Mouse (Mus musculus) limb, embryonic 10.5 days (tissue): Measurements from ENCODE around the gene Rabggta. TPM values are rescaled to one million over a fixed set of nuclear protein-coding genes. Genes with fewer than 3 reads are reported as not detected.

Experiments
- DNase-seq: peaks from one replicate; pipeline ENCODE4 v3.0.0-alpha.2; 2017; ENCODE audit warnings: low spot score
- H3K27ac ChIP-seq: fragments of 300-500 bp; sonication (generic); 2 replicates; pipeline ENCODE4 v1.5.1; 2016; ENCODE audit warnings: mild to moderate bottlenecking
- H3K27me3 ChIP-seq: fragments of 300-500 bp; sonication (generic); 2 replicates; pipeline ENCODE4 v1.6.1; 2016; ENCODE audit warnings: low read depth, mild to moderate bottlenecking; ENCODE audit not compliant: poor library complexity, severe bottlenecking
- H3K36me3 ChIP-seq: fragments of 300-500 bp; sonication (generic); 2 replicates; pipeline ENCODE4 v1.6.1; 2016; ENCODE audit warnings: mild to moderate bottlenecking, moderate library complexity
- H3K4me1 ChIP-seq: fragments of 300-500 bp; sonication (generic); 2 replicates; pipeline ENCODE4 v1.6.1; 2016
- H3K4me3 ChIP-seq: fragments of 300-500 bp; sonication (generic); 2 replicates; pipeline ENCODE4 v1.5.1; 2016; ENCODE audit warnings: mild to moderate bottlenecking, moderate library complexity
- H3K9me3 ChIP-seq: fragments of 300-500 bp; sonication (generic); replicated peaks from 2 replicates; pipeline ENCODE4 v1.6.1; 2016; ENCODE audit warnings: mild to moderate bottlenecking
- WGBS: fragments of 180-500 bp; shearing (Covaris S2); methylation state at CpG from one replicate; pipeline ENCODE4 v1.1.7; 2016; 5-methylcytosine and 5-hydroxymethylcytosine counted together
- polyA plus RNA-seq: library from polyadenylated mRNA; unstranded; fragments of >200 nt; fragmentation: Nextera tagmentation; extraction: Ambion mirVana; gene quantifications from 2 replicates; pipeline ENCODE4 v1.2.1, GENCODE M21; 2016

Gene Rabggta
- polyA plus RNA-seq, 1 experiment from 2014 or later = 29.7 TPM

GRCm38 (mm10) chr14:55709509-55709908 lies 12.6 kb downstream of the Rabggta start:
- DNase-seq = no peak
- Histone ChIP-seq H3K27ac (no peak overlapping the region), H3K27me3 (peaks cover 36% of the 10 kb centered on the region), H3K4me1 (peaks cover 15% of the 10 kb centered on the region), H3K9me3 (no peaks in the 10 kb centered on the region), H3K4me3 (no peak overlapping the region), H3K36me3 (no peaks in the 10 kb centered on the region)
- WGBS = 89% methylated on average over 4 of the region's 4 CpGs

- H3K9me3 ChIP-seq = no peaks in the 10 kb centered on the region
- peaks cover 7% of the 10 kb centered on the region for H3K4me1 ChIP-seq
- no peak for DNase-seq
- WGBS = 81% methylated on average over 5 of the region's 5 CpGs
- H3K36me3 ChIP-seq = no peaks in the 10 kb centered on the region
- no peak overlapping the region for H3K27ac ChIP-seq
- no peak overlapping the region for H3K4me3 ChIP-seq
- peaks cover 17% of the 10 kb centered on the region for H3K27me3 ChIP-seq
Measured at GRCm38 (mm10) chr14:55707397-55707796, 14.7 kb downstream of the Rabggta start.

GRCm38 (mm10) chr14:55706051-55706600 lies 15.9 kb downstream of the Rabggta start:
- Histone ChIP-seq H3K36me3 (no peaks in the 10 kb centered on the region), H3K4me3 (no peak overlapping the region), H3K4me1 (peaks cover 7% of the 10 kb centered on the region), H3K9me3 (no peaks in the 10 kb centered on the region), H3K27me3 (peaks cover 5% of the 10 kb centered on the region), H3K27ac (no peak overlapping the region)
- DNase-seq = no peak
- 88% methylated on average over 8 of the region's 8 CpGs for WGBS

GRCm38 (mm10) chr14:55702761-55703160 lies 19.3 kb downstream of the Rabggta start:
- peaks cover 7% of the 10 kb centered on the region for H3K4me1 ChIP-seq
- no peaks in the 10 kb centered on the region for H3K27me3 ChIP-seq
- 56% methylated on average over 6 of the region's 6 CpGs for WGBS
- H3K4me3 ChIP-seq = no peak overlapping the region
- DNase-seq = no peak
- no peaks in the 10 kb centered on the region for H3K9me3 ChIP-seq
- H3K36me3 ChIP-seq = no peaks in the 10 kb centered on the region
- no peak overlapping the region for H3K27ac ChIP-seq

- Histone ChIP-seq H3K4me3 (no peak overlapping the region), H3K27ac (no peak overlapping the region), H3K4me1 (peaks cover 7% of the 10 kb centered on the region), H3K27me3 (no peaks in the 10 kb centered on the region), H3K36me3 (no peaks in the 10 kb centered on the region), H3K9me3 (no peaks in the 10 kb centered on the region)
- no peak for DNase-seq
- WGBS = 80% methylated on average over 9 of the region's 9 CpGs
Measured at GRCm38 (mm10) chr14:55701131-55701530, 20.9 kb downstream of the Rabggta start.

DNA sequence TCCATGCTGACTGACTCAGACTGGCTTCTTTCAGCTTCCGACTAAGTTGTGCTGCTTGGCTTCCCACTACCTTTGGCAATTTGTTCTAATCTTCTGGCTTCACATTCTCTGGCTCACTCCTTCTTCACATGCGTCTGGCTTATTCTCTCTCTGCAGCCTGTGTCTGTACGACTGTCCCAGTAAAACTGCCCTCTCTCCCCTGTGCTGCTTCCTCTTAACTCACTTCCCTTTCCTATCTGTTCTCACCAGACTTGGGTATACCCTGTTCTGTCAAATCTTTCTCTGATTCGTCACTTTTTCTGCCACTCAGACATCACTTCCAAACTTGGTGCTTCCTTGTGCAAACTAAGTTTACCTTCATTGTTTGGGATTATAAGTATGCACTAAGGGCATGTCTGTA lies 24.8 kb downstream of the Rabggta start:
- Histone ChIP-seq H3K4me1 (no peaks in the 10 kb centered on the region), H3K27ac (no peak overlapping the region), H3K4me3 (no peak overlapping the region), H3K9me3 (no peaks in the 10 kb centered on the region), H3K27me3 (no peaks in the 10 kb centered on the region), H3K36me3 (no peaks in the 10 kb centered on the region)
- no peak for DNase-seq
- 87% methylated on average over 4 of the region's 4 CpGs for WGBS

- no peak for DNase-seq
- H3K9me3 ChIP-seq = no peaks in the 10 kb centered on the region
- no peaks in the 10 kb centered on the region for H3K36me3 ChIP-seq
- 84% methylated on average over 10 of the region's 10 CpGs for WGBS
- H3K4me1 ChIP-seq = no peaks in the 10 kb centered on the region
- H3K4me3 ChIP-seq = no peak overlapping the region
- no peaks in the 10 kb centered on the region for H3K27me3 ChIP-seq
- H3K27ac ChIP-seq = no peak overlapping the region
Measured at GRCm38 (mm10) chr14:55689433-55689832, 32.6 kb downstream of the Rabggta start.

- H3K4me1 ChIP-seq = peaks cover 14% of the 10 kb centered on the region
- peak overlapping the region; percentile 90 for H3K27ac ChIP-seq
- H3K27me3 ChIP-seq = no peaks in the 10 kb centered on the region
- no peak for DNase-seq
- peaks cover 35% of the 10 kb centered on the region for H3K36me3 ChIP-seq
- WGBS = 21% methylated on average over 3 of the region's 3 CpGs
- H3K9me3 ChIP-seq = no peaks in the 10 kb centered on the region
- peak overlapping the region; percentile 90 for H3K4me3 ChIP-seq
Measured at GRCm38 (mm10) chr14:55682118-55682493, 40.0 kb downstream of the Rabggta start.

DNA sequence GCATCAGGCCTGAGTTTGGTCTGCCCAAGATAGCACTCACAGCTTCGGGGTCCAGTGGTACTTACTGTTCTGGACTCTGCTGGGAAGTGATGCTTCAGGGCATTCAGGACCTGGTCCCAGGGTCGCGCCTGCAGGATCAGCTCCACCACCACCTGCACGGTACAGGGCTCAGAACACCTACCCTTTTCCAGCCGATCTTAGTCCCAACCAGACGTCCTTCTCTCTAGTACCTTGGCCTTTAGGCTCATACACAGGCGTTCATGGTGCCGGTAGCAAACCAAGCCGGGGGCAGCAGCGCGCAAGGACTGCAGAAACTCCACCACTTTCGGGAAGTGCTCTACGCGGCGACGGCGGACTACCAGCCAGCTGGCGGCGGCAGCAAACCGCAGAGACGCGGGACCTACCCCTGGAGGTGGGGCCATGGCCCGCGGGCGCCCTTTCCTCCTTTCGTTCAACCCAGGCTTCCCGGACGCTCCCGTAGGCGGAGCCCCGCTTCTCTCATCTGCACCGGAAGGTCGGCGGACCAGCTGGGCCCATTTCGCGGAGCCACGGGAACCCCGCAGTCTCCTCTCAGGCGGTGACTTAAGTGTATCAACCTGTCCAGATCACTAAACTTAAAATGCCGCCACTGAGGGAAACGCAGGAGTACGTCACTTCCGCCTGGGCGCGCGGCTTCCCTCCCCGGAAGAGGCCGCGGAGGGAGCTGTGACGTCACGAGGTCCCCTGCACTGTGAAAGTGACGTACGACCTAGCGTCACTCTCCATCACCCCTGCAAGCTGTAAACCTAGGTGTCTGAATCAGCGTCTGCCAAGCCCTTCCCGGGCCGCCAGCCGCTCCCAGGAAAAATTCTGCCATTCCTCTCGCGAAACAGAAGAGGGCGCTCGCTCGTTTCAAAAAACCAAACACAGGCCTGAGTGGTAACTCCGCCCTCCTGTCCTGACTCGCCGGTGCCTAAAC lies 40.6 kb downstream of the Rabggta start, which contains the start of gene Tinf2:
Gene Tinf2 (minus strand): TSS at position 661 of the 958 bp plus-strand sequence.
- Histone ChIP-seq H3K27me3 (no peaks in the 10 kb centered on the region), H3K9me3 (no peaks in the 10 kb centered on the region), H3K4me1 (peaks cover 14% of the 10 kb centered on the region), H3K36me3 (peaks cover 42% of the 10 kb centered on the region), H3K4me3 (peak within 1 kb of the TSS; percentile 90), H3K27ac (peak within 1 kb of the TSS; percentile 90)
- DNase-seq = peak; percentile 98
- under 1% methylated on average over 66 of the region's 66 CpGs for WGBS

DNA sequence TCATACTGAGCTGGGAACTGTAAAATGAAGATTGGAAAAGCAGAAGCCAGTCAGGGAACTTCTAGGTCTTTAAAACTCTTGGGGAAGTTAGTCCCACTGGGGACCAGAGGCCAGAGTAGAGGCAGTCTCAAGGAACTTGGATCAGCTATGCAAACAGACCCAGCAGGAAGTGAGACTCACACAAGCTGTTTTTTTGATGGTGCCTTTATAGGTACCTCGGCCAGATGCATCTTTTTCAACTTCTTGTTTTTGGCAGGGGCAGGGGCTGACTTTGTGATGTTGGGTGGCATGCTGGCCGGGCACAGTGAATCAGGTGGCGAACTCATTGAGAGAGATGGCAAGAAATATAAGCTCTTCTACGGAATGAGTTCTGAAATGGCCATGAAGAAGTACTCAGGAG lies 44.4 kb downstream of the Rabggta start:
- Histone ChIP-seq H3K4me1 (peaks cover 19% of the 10 kb centered on the region), H3K27me3 (no peaks in the 10 kb centered on the region), H3K27ac (no peak overlapping the region), H3K4me3 (no peak overlapping the region), H3K9me3 (no peaks in the 10 kb centered on the region), H3K36me3 (peaks cover 60% of the 10 kb centered on the region)
- WGBS = 88% methylated on average over 4 of the region's 4 CpGs
- DNase-seq = no peak

DNA sequence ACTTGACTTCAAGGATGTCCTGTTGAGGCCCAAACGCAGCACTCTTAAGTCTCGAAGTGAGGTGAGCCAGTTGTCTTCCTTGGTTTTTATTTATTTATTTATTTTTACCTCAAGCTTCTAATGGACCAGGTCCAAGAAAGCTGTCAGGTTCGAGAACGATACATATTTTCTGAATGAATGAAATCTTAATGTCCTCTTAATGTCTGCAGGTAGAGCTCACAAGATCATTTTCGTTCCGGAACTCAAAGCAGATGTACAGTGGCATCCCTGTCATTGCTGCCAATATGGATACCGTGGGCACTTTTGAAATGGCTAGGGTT lies 49.4 kb downstream of the Rabggta start:
- no peak for DNase-seq
- WGBS = 81% methylated on average over 7 of the region's 7 CpGs

GRCm38 (mm10) chr14:55671833-55672740 lies 50.0 kb downstream of the Rabggta start, which contains the start of the genes Gmpr2 and Nedd8:
Gene Gmpr2 (plus strand): TSS chr14:55671941.
Gene Nedd8 (minus strand): TSS chr14:55672124.
- Histone ChIP-seq H3K4me1 (peaks cover 23% of the 10 kb centered on the region), H3K4me3 (peak within 1 kb of the TSS; percentile 87), H3K9me3 (no peaks in the 10 kb centered on the region), H3K27me3 (no peaks in the 10 kb centered on the region), H3K27ac (peak within 1 kb of the TSS; percentile 94), H3K36me3 (peaks cover 47% of the 10 kb centered on the region)
- peak; percentile 89 for DNase-seq
- 1% methylated on average over 38 of the region's 38 CpGs for whole genome bisulfite sequencing

More for the DNA sequence above, 49.4 kb downstream of the Rabggta start:
- no peaks in the 10 kb centered on the region for H3K9me3 ChIP-seq
- H3K4me1 ChIP-seq = peaks cover 23% of the 10 kb centered on the region
- peak overlapping the region; percentile 87 for H3K4me3 ChIP-seq
- no peaks in the 10 kb centered on the region for H3K27me3 ChIP-seq
- H3K36me3 ChIP-seq = peaks cover 53% of the 10 kb centered on the region
- peak overlapping the region; percentile 94 for H3K27ac ChIP-seq
